Mouse (Mus musculus): ENCODE data around the gene Hmga1b. TPM values are rescaled to one million over a fixed set of nuclear protein-coding genes. Genes with fewer than 3 reads are reported as not detected.
"Not testable (repeated sequence)": the region's sequence is repeated elsewhere in the genome, so short reads cannot be mapped to it uniquely, and the experiment has no call there.

The Hmga1b gene
- polyA plus RNA-seq (2014; fragmentation: Nextera tagmentation; extraction: Ambion mirVana) = 8.2 and 9.1 TPM in 2 replicates

GRCm38 (mm10) chr11:120762672-120763041 lies at the start of gene Hmga1b:
TSS of gene Hmga1b (plus strand) at chr11:120762794.
- H3K4me1 ChIP-seq (ENCODE audit: control insufficient read depth, insufficient read depth, low read length); H3K27me3 ChIP-seq (ENCODE audit: control insufficient read depth, insufficient read depth, low read length); H3K27ac ChIP-seq (ENCODE audit: low read depth, low read length); H3K9ac ChIP-seq (ENCODE audit: low read length); H3K36me3 ChIP-seq (ENCODE audit: control insufficient read depth, insufficient read depth, low read length); H3K4me3 ChIP-seq (ENCODE audit: low read depth, low read length); H3K4me2 ChIP-seq; DNase-seq (ENCODE audit: low spot score, missing footprints); ATAC-seq (ENCODE audit: low FRiP score); H3K9me3 ChIP-seq (ENCODE audit: control insufficient read depth, low read length): not testable (repeated sequence)
- 26% methylated on average over 12 of the region's 14 CpGs for WGBS

- peak; percentile 97 for ATAC-seq (ENCODE audit: low FRiP score)
- Histone ChIP-seq H3K36me3 (ENCODE audit: control insufficient read depth, insufficient read depth, low read length) (peaks cover 13% of the 10 kb centered on the region), H3K4me3 (ENCODE audit: low read depth, low read length) (peak within 1 kb of the TSS; percentile 62), H3K9me3 (ENCODE audit: control insufficient read depth, low read length) (no peaks in the 10 kb centered on the region), H3K9ac (ENCODE audit: low read length) (peak within 1 kb of the TSS; percentile 78), H3K4me1 (ENCODE audit: control insufficient read depth, insufficient read depth, low read length) (peaks cover 21% of the 10 kb centered on the region), H3K4me2 (peak within 1 kb of the TSS; percentile 99), H3K27me3 (ENCODE audit: control insufficient read depth, insufficient read depth, low read length) (no peaks in the 10 kb centered on the region), H3K27ac (ENCODE audit: low read depth, low read length) (no peak within 1 kb of the TSS; the same call in 1 of the 2 replicates)
- peak; percentile 98 for DNase-seq (ENCODE audit: low spot score, missing footprints)
- 3% methylated on average over 53 of the region's 53 CpGs for WGBS
Observed at GRCm38 (mm10) chr11:120713580-120714518, 48.7 kb upstream of the Hmga1b start, which contains the start of the genes Cenpx and Lrrc45. TSS of gene Cenpx (minus strand) at chr11:120713738. TSS of gene Lrrc45 (plus strand) at chr11:120713925.

- WGBS = 63% methylated on average over 10 of the region's 10 CpGs
- H3K9me3 ChIP-seq (ENCODE audit: control insufficient read depth, low read length) = no peaks in the 10 kb centered on the region
- H3K9ac ChIP-seq (ENCODE audit: low read length) = peak overlapping the region; percentile 78
- no peak overlapping the region for H3K27ac ChIP-seq (ENCODE audit: low read depth, low read length)
- H3K4me2 ChIP-seq = peak overlapping the region; percentile 99
- H3K36me3 ChIP-seq (ENCODE audit: control insufficient read depth, insufficient read depth, low read length) = peaks cover 16% of the 10 kb centered on the region
- H3K4me3 ChIP-seq (ENCODE audit: low read depth, low read length) = peak overlapping the region; percentile 62
- H3K27me3 ChIP-seq (ENCODE audit: control insufficient read depth, insufficient read depth, low read length) = no peaks in the 10 kb centered on the region
- ATAC-seq (ENCODE audit: low FRiP score) (no peak), DNase-seq (ENCODE audit: low spot score, missing footprints) (no peak)
- H3K4me1 ChIP-seq (ENCODE audit: control insufficient read depth, insufficient read depth, low read length) = peaks cover 21% of the 10 kb centered on the region
Observed at GRCm38 (mm10) chr11:120714546-120714945, 48.0 kb upstream of the Hmga1b start.

GRCm38 (mm10) chr11:120715131-120715530 lies 47.5 kb upstream of the Hmga1b start:
- Histone ChIP-seq H3K4me3 (ENCODE audit: low read depth, low read length) (no peak overlapping the region), H3K27ac (ENCODE audit: low read depth, low read length) (no peak overlapping the region), H3K4me2 (no peak overlapping the region), H3K9ac (ENCODE audit: low read length) (no peak overlapping the region), H3K27me3 (ENCODE audit: control insufficient read depth, insufficient read depth, low read length) (no peaks in the 10 kb centered on the region), H3K36me3 (ENCODE audit: control insufficient read depth, insufficient read depth, low read length) (peaks cover 17% of the 10 kb centered on the region), H3K9me3 (ENCODE audit: control insufficient read depth, low read length) (no peaks in the 10 kb centered on the region), H3K4me1 (ENCODE audit: control insufficient read depth, insufficient read depth, low read length) (peaks cover 21% of the 10 kb centered on the region)
- DNase-seq (ENCODE audit: low spot score, missing footprints) (no peak), ATAC-seq (ENCODE audit: low FRiP score) (no peak)
- WGBS = 94% methylated on average over 9 of the region's 9 CpGs

- ATAC-seq (ENCODE audit: low FRiP score) = no peak
- H3K27me3 ChIP-seq (ENCODE audit: control insufficient read depth, insufficient read depth, low read length) = peaks cover 16% of the 10 kb centered on the region; the same call in 1 of the 2 replicates
- H3K27ac ChIP-seq (ENCODE audit: low read depth, low read length) = no peak overlapping the region
- H3K9me3 ChIP-seq (ENCODE audit: control insufficient read depth, low read length) = no peaks in the 10 kb centered on the region
- no peak overlapping the region for H3K4me2 ChIP-seq
- peaks cover 17% of the 10 kb centered on the region for H3K36me3 ChIP-seq (ENCODE audit: control insufficient read depth, insufficient read depth, low read length)
- DNase-seq (ENCODE audit: low spot score, missing footprints) = no peak
- 92% methylated on average over 9 of the region's 9 CpGs for WGBS
- H3K9ac ChIP-seq (ENCODE audit: low read length) = no peak overlapping the region
- H3K4me1 ChIP-seq (ENCODE audit: control insufficient read depth, insufficient read depth, low read length) = peaks cover 20% of the 10 kb centered on the region
- H3K4me3 ChIP-seq (ENCODE audit: low read depth, low read length) = no peak overlapping the region
Observed at GRCm38 (mm10) chr11:120719242-120719641, 43.4 kb upstream of the Hmga1b start.

GRCm38 (mm10) chr11:120719841-120720376 lies 42.7 kb upstream of the Hmga1b start:
- Histone ChIP-seq H3K4me1 (ENCODE audit: control insufficient read depth, insufficient read depth, low read length) (peaks cover 13% of the 10 kb centered on the region), H3K27ac (ENCODE audit: low read depth, low read length) (no peak overlapping the region), H3K4me2 (no peak overlapping the region), H3K4me3 (ENCODE audit: low read depth, low read length) (no peak overlapping the region), H3K9me3 (ENCODE audit: control insufficient read depth, low read length) (no peaks in the 10 kb centered on the region), H3K27me3 (ENCODE audit: control insufficient read depth, insufficient read depth, low read length) (peaks cover 16% of the 10 kb centered on the region; the same call in 1 of the 2 replicates), H3K36me3 (ENCODE audit: control insufficient read depth, insufficient read depth, low read length) (peaks cover 17% of the 10 kb centered on the region), H3K9ac (ENCODE audit: low read length) (no peak overlapping the region)
- ATAC-seq (ENCODE audit: low FRiP score) (no peak), DNase-seq (ENCODE audit: low spot score, missing footprints) (no peak)
- WGBS = 89% methylated on average over 13 of the region's 13 CpGs

GRCm38 (mm10) chr11:120720450-120720849 lies 42.1 kb upstream of the Hmga1b start:
- Histone ChIP-seq H3K4me3 (ENCODE audit: low read depth, low read length) (peak overlapping the region; percentile 57; the same call in 1 of the 2 replicates), H3K4me2 (peak overlapping the region; percentile 97), H3K27ac (ENCODE audit: low read depth, low read length) (no peak overlapping the region), H3K27me3 (ENCODE audit: control insufficient read depth, insufficient read depth, low read length) (peaks cover 16% of the 10 kb centered on the region; the same call in 1 of the 2 replicates), H3K4me1 (ENCODE audit: control insufficient read depth, insufficient read depth, low read length) (peaks cover 12% of the 10 kb centered on the region), H3K36me3 (ENCODE audit: control insufficient read depth, insufficient read depth, low read length) (peaks cover 17% of the 10 kb centered on the region), H3K9ac (ENCODE audit: low read length) (peak overlapping the region; percentile 77), H3K9me3 (ENCODE audit: control insufficient read depth, low read length) (no peaks in the 10 kb centered on the region)
- 11% methylated on average over 17 of the region's 17 CpGs for WGBS
- peak; percentile 99 for DNase-seq (ENCODE audit: low spot score, missing footprints)
- ATAC-seq (ENCODE audit: low FRiP score) = peak; percentile 28

GRCm38 (mm10) chr11:120721124-120722066 lies 41.2 kb upstream of the Hmga1b start, which contains the start of gene Rac3:
TSS of gene Rac3 (plus strand) at chr11:120721470.
- Histone ChIP-seq H3K4me3 (ENCODE audit: low read depth, low read length) (peak within 1 kb of the TSS; percentile 57), H3K27ac (ENCODE audit: low read depth, low read length) (no peak within 1 kb of the TSS), H3K9ac (ENCODE audit: low read length) (peak within 1 kb of the TSS; percentile 77), H3K27me3 (ENCODE audit: control insufficient read depth, insufficient read depth, low read length) (peaks cover 22% of the 10 kb centered on the region; the same call in 1 of the 2 replicates), H3K4me1 (ENCODE audit: control insufficient read depth, insufficient read depth, low read length) (peaks cover 12% of the 10 kb centered on the region), H3K36me3 (ENCODE audit: control insufficient read depth, insufficient read depth, low read length) (peaks cover 14% of the 10 kb centered on the region), H3K9me3 (ENCODE audit: control insufficient read depth, low read length) (no peaks in the 10 kb centered on the region), H3K4me2 (peak within 1 kb of the TSS; percentile 97)
- ATAC-seq (ENCODE audit: low FRiP score) (peak; percentile 90), DNase-seq (ENCODE audit: low spot score, missing footprints) (peak; percentile 98)
- WGBS = 1% methylated on average over 88 of the region's 90 CpGs
